Mouse (Mus musculus): ENCODE measurements around the gene Srrm3. TPM values are rescaled to one million over a fixed set of nuclear protein-coding genes. Genes with fewer than 3 reads are reported as not detected.

The Srrm3 gene
- polyA plus RNA-seq, 1 experiment from 2014 or later: 0.21 TPM

GRCm38 (mm10) chr5:135898995-135899394 lies 92.3 kb downstream of the Srrm3 start:
- Histone ChIP-seq H3K4me2 (no peak overlapping the region), H3K9me3 (replicated peaks; ENCODE audit: control insufficient read depth, low read length) (no peaks in the 10 kb centered on the region), H3K36me3 (ENCODE audit: control insufficient read depth, insufficient read depth, low read length) (no peaks in the 10 kb centered on the region), H3K4me3 (ENCODE audit: low read depth, low read length) (no peak overlapping the region), H3K9ac (ENCODE audit: low read depth, low read length) (no peak overlapping the region), H3K27ac (ENCODE audit: low read depth, low read length) (no peak overlapping the region), H3K4me1 (ENCODE audit: control insufficient read depth, insufficient read depth, low read length) (peaks cover 2% of the 10 kb centered on the region; the same call in 1 of the 2 replicates), H3K27me3 (ENCODE audit: control insufficient read depth, insufficient read depth, low read length) (no peaks in the 10 kb centered on the region)
- WGBS (ENCODE audit: insufficient replicate concordance): 77% methylated on average over 4 of the region's 4 CpGs
- ATAC-seq (replicated peaks; ENCODE audit: insufficient number of reproducible peaks, low FRiP score, low TSS enrichment): no peak

DNA sequence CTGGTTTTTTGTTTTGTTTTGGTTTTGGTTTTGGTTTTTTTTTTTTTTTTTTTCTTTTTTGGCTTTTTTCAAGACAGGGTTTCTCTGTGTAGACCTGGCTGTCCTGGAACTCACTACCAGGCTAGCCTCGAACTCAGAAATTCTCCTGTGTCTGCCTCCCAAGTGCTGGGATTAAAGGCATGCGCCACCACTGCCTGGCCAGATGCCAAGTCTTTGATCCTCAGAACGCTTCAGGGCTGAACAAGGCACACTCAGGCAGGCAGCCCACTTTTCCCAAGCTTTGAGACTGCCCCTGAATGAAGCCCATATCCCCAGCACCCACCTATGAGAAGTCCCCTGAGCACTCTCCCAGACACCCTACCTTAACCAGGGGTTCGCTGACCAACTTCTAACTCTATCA lies 93.1 kb downstream of the Srrm3 start:
- no peak overlapping the region for H3K9ac ChIP-seq (ENCODE audit: low read depth, low read length)

GRCm38 (mm10) chr5:135900701-135901100 lies 94.0 kb downstream of the Srrm3 start:
- Histone ChIP-seq H3K27ac (ENCODE audit: low read depth, low read length) (no peak overlapping the region), H3K36me3 (ENCODE audit: control insufficient read depth, insufficient read depth, low read length) (no peaks in the 10 kb centered on the region), H3K4me3 (ENCODE audit: low read depth, low read length) (no peak overlapping the region), H3K4me2 (no peak overlapping the region), H3K9ac (ENCODE audit: low read depth, low read length) (no peak overlapping the region), H3K4me1 (ENCODE audit: control insufficient read depth, insufficient read depth, low read length) (peaks cover 5% of the 10 kb centered on the region; the same call in 1 of the 2 replicates), H3K27me3 (ENCODE audit: control insufficient read depth, insufficient read depth, low read length) (no peaks in the 10 kb centered on the region), H3K9me3 (replicated peaks; ENCODE audit: control insufficient read depth, low read length) (no peaks in the 10 kb centered on the region)
- WGBS (ENCODE audit: insufficient replicate concordance): 78% methylated on average over 3 of the region's 3 CpGs
- no peak for ATAC-seq (replicated peaks; ENCODE audit: insufficient number of reproducible peaks, low FRiP score, low TSS enrichment)

More for the DNA sequence above, 93.1 kb downstream of the Srrm3 start:
- Histone ChIP-seq H3K9me3 (replicated peaks; ENCODE audit: control insufficient read depth, low read length) (no peaks in the 10 kb centered on the region), H3K4me2 (no peak overlapping the region), H3K27me3 (ENCODE audit: control insufficient read depth, insufficient read depth, low read length) (no peaks in the 10 kb centered on the region), H3K27ac (ENCODE audit: low read depth, low read length) (no peak overlapping the region), H3K4me1 (ENCODE audit: control insufficient read depth, insufficient read depth, low read length) (peaks cover 4% of the 10 kb centered on the region; the same call in 1 of the 2 replicates), H3K4me3 (ENCODE audit: low read depth, low read length) (no peak overlapping the region), H3K36me3 (ENCODE audit: control insufficient read depth, insufficient read depth, low read length) (no peaks in the 10 kb centered on the region)
- 50% methylated on average over 4 of the region's 4 CpGs for WGBS (ENCODE audit: insufficient replicate concordance)
- ATAC-seq (replicated peaks; ENCODE audit: insufficient number of reproducible peaks, low FRiP score, low TSS enrichment): no peak

DNA sequence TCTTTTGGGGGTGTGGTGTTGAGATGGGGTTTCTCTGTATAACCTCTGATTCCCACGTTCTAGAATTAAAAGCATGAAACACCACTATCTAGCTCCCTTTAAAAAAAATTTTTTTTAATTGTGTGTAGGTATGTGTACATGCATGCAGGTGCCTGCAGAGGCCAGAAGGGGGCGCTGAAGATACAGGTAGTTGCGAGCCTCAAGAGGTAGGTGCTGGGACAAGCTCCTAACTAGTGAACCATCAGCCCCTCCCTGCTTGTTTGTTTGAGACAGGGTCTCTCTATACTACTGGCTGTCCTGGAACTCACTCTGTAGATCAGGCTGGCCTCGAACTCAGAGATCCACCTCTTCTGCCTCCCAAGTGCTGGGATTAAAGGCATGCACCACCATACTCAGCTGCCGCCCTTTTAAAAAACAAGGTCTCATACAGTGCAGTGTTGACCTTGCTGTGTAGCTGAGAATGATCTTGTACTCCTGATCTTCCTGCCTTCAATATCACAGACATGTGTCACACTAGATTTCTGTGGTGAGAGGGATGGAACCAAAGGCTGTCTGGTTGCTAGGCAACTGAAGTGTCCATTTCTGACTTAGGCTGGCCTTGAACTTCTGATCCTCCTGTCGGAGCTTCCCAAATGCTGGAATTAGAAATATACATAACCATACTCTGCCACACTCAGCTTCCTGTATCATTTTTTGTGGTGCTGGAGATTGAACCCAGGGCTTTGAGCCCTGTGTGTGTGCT lies 94.8 kb downstream of the Srrm3 start:
- no peak for ATAC-seq (replicated peaks; ENCODE audit: insufficient number of reproducible peaks, low FRiP score, low TSS enrichment)
- no peak overlapping the region for H3K4me3 ChIP-seq (ENCODE audit: low read depth, low read length)
- H3K27ac ChIP-seq (ENCODE audit: low read depth, low read length): no peak overlapping the region
- WGBS (ENCODE audit: insufficient replicate concordance): 61% methylated on average over 6 of the region's 6 CpGs
- no peaks in the 10 kb centered on the region for H3K36me3 ChIP-seq (ENCODE audit: control insufficient read depth, insufficient read depth, low read length)
- no peak overlapping the region for H3K9ac ChIP-seq (ENCODE audit: low read depth, low read length)
- peaks cover 9% of the 10 kb centered on the region; the same call in 1 of the 2 replicates for H3K4me1 ChIP-seq (ENCODE audit: control insufficient read depth, insufficient read depth, low read length)
- H3K9me3 ChIP-seq (replicated peaks; ENCODE audit: control insufficient read depth, low read length): no peaks in the 10 kb centered on the region
- no peaks in the 10 kb centered on the region for H3K27me3 ChIP-seq (ENCODE audit: control insufficient read depth, insufficient read depth, low read length)
- H3K4me2 ChIP-seq: no peak overlapping the region

DNA sequence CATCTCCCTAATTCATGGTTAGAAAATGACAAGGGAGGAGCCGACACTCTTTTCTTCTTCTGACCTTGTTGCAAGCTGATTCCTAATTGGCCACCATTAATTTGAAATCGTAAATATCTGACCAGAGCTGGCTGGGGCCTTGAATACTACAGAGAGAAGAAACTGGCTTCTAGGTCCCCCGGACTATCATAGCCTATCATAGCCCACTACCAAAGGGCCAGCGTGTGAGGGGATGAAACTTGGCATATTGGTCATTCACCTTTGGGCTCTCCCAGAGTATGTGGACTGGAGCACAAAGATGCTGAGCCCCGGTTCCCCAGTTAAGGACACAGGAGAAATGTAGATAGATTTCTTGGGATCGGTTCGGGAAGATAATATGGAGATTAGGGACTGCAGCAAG lies 96.4 kb downstream of the Srrm3 start:
- 29% methylated on average over 7 of the region's 7 CpGs for WGBS (ENCODE audit: insufficient replicate concordance)
- H3K27ac ChIP-seq (ENCODE audit: low read depth, low read length): peak overlapping the region; percentile 66; the same call in 1 of the 2 replicates

DNA sequence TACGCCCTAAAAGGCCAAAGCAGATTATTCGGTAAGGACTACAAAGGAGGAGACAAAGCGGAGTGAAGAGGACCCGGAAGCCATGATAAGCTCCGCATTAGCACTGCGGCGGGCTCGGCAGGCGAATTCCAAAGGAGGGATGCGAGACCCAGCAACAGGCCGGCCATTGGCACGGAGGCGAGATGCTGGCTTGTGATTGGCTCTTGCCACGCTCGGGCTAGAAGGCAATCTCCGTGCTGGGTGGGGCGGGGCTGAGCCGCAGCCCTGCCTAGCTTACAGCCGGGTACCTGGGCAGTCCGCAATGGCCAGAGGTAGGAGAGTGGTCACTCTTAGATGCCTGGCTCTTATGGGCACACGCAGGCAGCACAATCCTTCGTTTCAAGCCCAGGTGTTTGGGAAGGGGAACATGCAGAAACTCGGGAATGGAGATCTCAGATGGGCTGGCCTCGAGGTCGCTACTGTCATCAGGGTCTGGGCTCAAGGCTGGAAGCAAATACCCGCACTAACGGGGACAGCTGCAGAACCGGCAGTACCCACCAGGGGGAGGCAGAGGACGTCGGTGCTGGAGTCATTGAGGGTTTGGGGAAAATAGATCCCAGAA lies 97.0 kb downstream of the Srrm3 start:
- Histone ChIP-seq H3K27me3 (ENCODE audit: control insufficient read depth, insufficient read depth, low read length) (no peaks in the 10 kb centered on the region), H3K27ac (ENCODE audit: low read depth, low read length) (peak overlapping the region; percentile 74), H3K9me3 (replicated peaks; ENCODE audit: control insufficient read depth, low read length) (no peaks in the 10 kb centered on the region), H3K36me3 (ENCODE audit: control insufficient read depth, insufficient read depth, low read length) (peaks cover 3% of the 10 kb centered on the region; the same call in 1 of the 2 replicates), H3K4me2 (peak overlapping the region; percentile 81), H3K4me3 (ENCODE audit: low read depth, low read length) (peak overlapping the region; percentile 41), H3K4me1 (ENCODE audit: control insufficient read depth, insufficient read depth, low read length) (peaks cover 9% of the 10 kb centered on the region; the same call in 1 of the 2 replicates), H3K9ac (ENCODE audit: low read depth, low read length) (peak overlapping the region; percentile 70)
- WGBS (ENCODE audit: insufficient replicate concordance): under 1% methylated on average over 30 of the region's 30 CpGs
- ATAC-seq (replicated peaks; ENCODE audit: insufficient number of reproducible peaks, low FRiP score, low TSS enrichment): peak; percentile 86

More for the DNA sequence above, 96.4 kb downstream of the Srrm3 start:
- Histone ChIP-seq H3K9me3 (replicated peaks; ENCODE audit: control insufficient read depth, low read length) (no peaks in the 10 kb centered on the region), H3K36me3 (ENCODE audit: control insufficient read depth, insufficient read depth, low read length) (peaks cover under 1% of the 10 kb centered on the region; the same call in 1 of the 2 replicates), H3K9ac (ENCODE audit: low read depth, low read length) (peak overlapping the region; percentile 70), H3K4me2 (peak overlapping the region; percentile 81), H3K4me3 (ENCODE audit: low read depth, low read length) (peak overlapping the region; percentile 41), H3K4me1 (ENCODE audit: control insufficient read depth, insufficient read depth, low read length) (peaks cover 9% of the 10 kb centered on the region; the same call in 1 of the 2 replicates), H3K27me3 (ENCODE audit: control insufficient read depth, insufficient read depth, low read length) (no peaks in the 10 kb centered on the region)
- 0 out of 2 replicates have a peak, but pooled peaks have one; percentile 7 for ATAC-seq (replicated peaks; ENCODE audit: insufficient number of reproducible peaks, low FRiP score, low TSS enrichment)

DNA sequence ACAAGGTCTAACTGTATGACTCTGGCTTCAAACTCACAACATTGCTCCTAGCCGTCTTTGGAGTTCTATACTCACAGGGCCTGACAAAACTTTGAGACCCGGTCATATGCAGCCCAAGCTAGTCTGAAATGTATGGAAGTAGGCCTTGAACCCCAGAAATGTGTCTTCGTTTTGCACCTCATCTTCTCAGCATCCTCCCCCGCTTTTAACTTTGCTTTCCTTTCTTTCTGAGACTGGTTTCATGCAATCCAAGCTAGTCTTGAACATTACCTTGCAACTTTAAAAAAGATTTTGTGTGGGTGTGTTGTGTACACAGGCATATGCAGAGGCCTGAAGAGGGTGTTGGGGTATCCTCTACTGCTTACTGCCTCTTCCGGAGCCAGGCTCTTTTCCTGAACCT lies 97.6 kb downstream of the Srrm3 start:
- Histone ChIP-seq H3K27ac (ENCODE audit: low read depth, low read length) (peak overlapping the region; percentile 74; the same call in 1 of the 2 replicates), H3K9ac (ENCODE audit: low read depth, low read length) (no peak overlapping the region), H3K9me3 (replicated peaks; ENCODE audit: control insufficient read depth, low read length) (no peaks in the 10 kb centered on the region), H3K36me3 (ENCODE audit: control insufficient read depth, insufficient read depth, low read length) (peaks cover 6% of the 10 kb centered on the region; the same call in 1 of the 2 replicates), H3K4me1 (ENCODE audit: control insufficient read depth, insufficient read depth, low read length) (peaks cover 9% of the 10 kb centered on the region; the same call in 1 of the 2 replicates), H3K27me3 (ENCODE audit: control insufficient read depth, insufficient read depth, low read length) (no peaks in the 10 kb centered on the region), H3K4me2 (peak overlapping the region; percentile 81), H3K4me3 (ENCODE audit: low read depth, low read length) (no peak overlapping the region)
- ATAC-seq (replicated peaks; ENCODE audit: insufficient number of reproducible peaks, low FRiP score, low TSS enrichment): no peak
- 62% methylated on average over 5 of the region's 5 CpGs for whole genome bisulfite sequencing (ENCODE audit: insufficient replicate concordance)

DNA sequence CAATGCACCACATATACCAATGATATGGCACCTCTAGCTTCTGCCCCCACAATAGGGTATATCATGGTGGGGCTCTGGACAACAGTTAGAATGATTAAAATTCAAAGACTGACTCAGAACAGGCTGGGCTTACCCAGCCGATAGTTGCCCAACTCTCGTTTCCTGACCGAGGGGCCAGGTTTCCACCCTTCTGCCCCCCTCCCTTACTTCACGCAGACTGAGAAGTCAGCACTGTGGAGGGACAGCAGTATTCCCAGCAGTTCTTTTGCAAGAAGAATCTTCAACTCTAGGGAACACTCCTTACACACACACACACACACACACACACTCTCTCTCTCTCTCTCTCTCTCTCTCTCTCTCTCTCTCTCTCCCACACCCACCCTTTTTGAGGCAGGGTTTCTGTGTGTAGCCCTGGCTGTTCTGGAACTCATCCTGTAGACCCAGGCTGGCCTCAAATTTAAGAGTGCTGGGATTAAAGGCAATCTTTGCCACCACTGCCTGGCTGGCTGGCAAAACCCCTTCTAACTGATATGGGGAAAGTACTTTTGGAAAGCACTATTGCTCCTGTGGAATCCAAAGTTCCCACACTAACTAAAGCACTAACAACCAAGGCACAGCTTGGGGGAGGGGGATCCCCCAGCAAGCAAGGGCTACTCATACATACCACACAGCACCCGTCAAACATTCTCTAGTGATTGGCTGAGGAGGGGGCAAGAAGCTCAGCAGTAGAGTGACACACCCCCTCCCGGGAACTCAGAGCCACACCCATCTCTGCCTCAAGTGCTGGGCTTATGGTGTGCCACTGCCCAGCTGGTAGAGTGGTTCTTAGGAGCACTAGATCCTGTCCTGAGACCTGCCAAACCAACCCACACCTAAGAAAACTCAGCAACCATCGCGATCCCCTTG lies 98.9 kb downstream of the Srrm3 start:
- peak overlapping the region; percentile 46; the same call in 1 of the 2 replicates for H3K27ac ChIP-seq (ENCODE audit: low read depth, low read length)

More for the DNA sequence above, 98.9 kb downstream of the Srrm3 start:
- no peaks in the 10 kb centered on the region for H3K27me3 ChIP-seq (ENCODE audit: control insufficient read depth, insufficient read depth, low read length)
- H3K9ac ChIP-seq (ENCODE audit: low read depth, low read length): no peak overlapping the region
- no peak overlapping the region for H3K4me3 ChIP-seq (ENCODE audit: low read depth, low read length)
- H3K4me2 ChIP-seq: no peak overlapping the region
- 56% methylated on average over 8 of the region's 8 CpGs for WGBS (ENCODE audit: insufficient replicate concordance)
- no peak for ATAC-seq (replicated peaks; ENCODE audit: insufficient number of reproducible peaks, low FRiP score, low TSS enrichment)
- no peaks in the 10 kb centered on the region for H3K9me3 ChIP-seq (replicated peaks; ENCODE audit: control insufficient read depth, low read length)
- H3K4me1 ChIP-seq (ENCODE audit: control insufficient read depth, insufficient read depth, low read length): peaks cover 9% of the 10 kb centered on the region; the same call in 1 of the 2 replicates
- H3K36me3 ChIP-seq (ENCODE audit: control insufficient read depth, insufficient read depth, low read length): peaks cover 15% of the 10 kb centered on the region

Measured in heart, embryonic 11.5 days (tissue).